ENCODE assay signal across 9 mouse cellular contexts in genomic region chr11:116435992-116436724, GRCm38 (mm10). TPM values are rescaled to one million over a fixed set of nuclear protein-coding genes. Genes with fewer than 3 reads are reported as not detected.
DNase-seq lines count a peak whose midpoint lies in the region; ATAC-seq and TF ChIP-seq lines count a peak whose summit lies in the region.
"Had no signal": no experiment of that assay in that cellular context is flagged by ENCODE, and none has a peak within 500 bp of the region (broad histone marks: within the 10 kb centered on the region; RNA-seq: fewer than 3 reads in every experiment).

No protein-coding gene starts in this region.

- peaks cover 16% of the 10 kb centered on the region for H3K4me1 ChIP-seq in embryonic facial prominence, embryonic 14.5 days (ENCODE audit: control insufficient read depth, insufficient read depth, low read length)
- H3K4me1 ChIP-seq in limb, embryonic 10.5 days = peaks cover 43% of the 10 kb centered on the region
- peaks cover 37% of the 10 kb centered on the region for H3K4me1 ChIP-seq in neural tube, embryonic 13.5 days (replicated peaks)

- H3K9me3 ChIP-seq in embryonic facial prominence, embryonic 14.5 days (ENCODE audit: control insufficient read depth, low read length) = no peaks in the 10 kb centered on the region
- no peaks in the 10 kb centered on the region for H3K9me3 ChIP-seq in limb, embryonic 10.5 days (replicated peaks)
- H3K9me3 ChIP-seq in neural tube, embryonic 13.5 days = no peaks in the 10 kb centered on the region

- DNase-seq in layer of hippocampus, adult 2 months (ENCODE audit: low spot score in 2 of 2) = no peak
- DNase-seq in layer of hippocampus, postnatal 10 days (ENCODE audit: low spot score in 2 of 2) = no peak
- DNase-seq in embryonic facial prominence, embryonic 14.5 days (ENCODE audit: low spot score) = no peak
- DNase-seq in limb, embryonic 10.5 days (ENCODE audit: low spot score) = no peak
- no peak for DNase-seq in gastrocnemius, postnatal 36 days
- DNase-seq in adrenal gland, postnatal 36 days = no peak
- no peak for DNase-seq in T-cell, adult 2 months (ENCODE audit: low spot score)

- intact Hi-C loops in gastrocnemius, postnatal 36 days (cut with DNase I) = no loop called here

- WGBS in embryonic facial prominence, embryonic 14.5 days = 50% methylated on average over 5 of the region's 5 CpGs
- WGBS in limb, embryonic 10.5 days = 81% methylated on average over 5 of the region's 5 CpGs
- WGBS in neural tube, embryonic 13.5 days = 55% methylated on average over 5 of the region's 5 CpGs

- peaks cover 33% of the 10 kb centered on the region for H3K36me3 ChIP-seq in embryonic facial prominence, embryonic 14.5 days (ENCODE audit: control insufficient read depth, insufficient read depth, low read length)
- H3K36me3 ChIP-seq in limb, embryonic 10.5 days = peaks cover 54% of the 10 kb centered on the region
- H3K36me3 ChIP-seq in neural tube, embryonic 13.5 days = peaks cover 24% of the 10 kb centered on the region

- peak overlapping the region; percentile 79 for H3K9ac ChIP-seq in embryonic facial prominence, embryonic 14.5 days (ENCODE audit: low read depth, low read length)
- H3K9ac ChIP-seq in neural tube, embryonic 13.5 days = peak overlapping the region; percentile 97

- H3K4me2 ChIP-seq in embryonic facial prominence, embryonic 14.5 days (ENCODE audit: low read depth, low read length) = peak overlapping the region; percentile 59
- peak overlapping the region; percentile 77 for H3K4me2 ChIP-seq in neural tube, embryonic 13.5 days

- ATAC-seq in embryonic facial prominence, embryonic 14.5 days (ENCODE audit: low read depth) = no peak
- no peak for ATAC-seq in neural tube, embryonic 13.5 days (ENCODE audit: low read depth)

- no peak for TF ChIP-seq CTCF in layer of hippocampus, adult 2 months (conservative IDR thresholded peaks at IDR 0.05)

- H3K27ac ChIP-seq in layer of hippocampus, adult 2 months = peak overlapping the region; percentile 57; the same call in 1 of the 2 replicates
- H3K27ac ChIP-seq in embryonic facial prominence, embryonic 14.5 days (replicated peaks; ENCODE audit: low read depth, low read length) = no peak overlapping the region
- H3K27ac ChIP-seq in limb, embryonic 10.5 days = peak overlapping the region; percentile 57; the same call in 1 of the 2 replicates
- no peak overlapping the region for H3K27ac ChIP-seq in neural tube, embryonic 13.5 days (replicated peaks)

- H3K27me3 ChIP-seq in embryonic facial prominence, embryonic 14.5 days (replicated peaks; ENCODE audit: control insufficient read depth, insufficient read depth, low read length) = no peaks in the 10 kb centered on the region
- no peaks in the 10 kb centered on the region for H3K27me3 ChIP-seq in limb, embryonic 10.5 days (ENCODE audit: low read depth, poor library complexity, severe bottlenecking)
- no peaks in the 10 kb centered on the region for H3K27me3 ChIP-seq in neural tube, embryonic 13.5 days

- peak overlapping the region; percentile 33; the same call in 1 of the 2 replicates for H3K4me3 ChIP-seq in layer of hippocampus, adult 2 months
- 0 out of 2 replicates have a peak overlapping the region, but pooled peaks have one; percentile 68 for H3K4me3 ChIP-seq in embryonic facial prominence, embryonic 14.5 days (ENCODE audit: low read depth, low read length)
- H3K4me3 ChIP-seq in limb, embryonic 10.5 days = peak overlapping the region; percentile 99
- H3K4me3 ChIP-seq in neural tube, embryonic 13.5 days = peak overlapping the region; percentile 94

RNA-seq across cellular contexts. Expression of gene Ubald2, which starts 2.3 kb away (rescaled TPM):
- 10 to 100 TPM; 32.5 to 41.9 TPM for total RNA-seq in layer of hippocampus, adult 2 months (2021)
- 10 to 100 TPM; 35.7 to 46.1 TPM for total RNA-seq in layer of hippocampus, postnatal 10 days (2021)
- polyA plus RNA-seq in embryonic facial prominence, embryonic 14.5 days (2014; fragmentation: Nextera tagmentation; extraction: Ambion mirVana) = 46.3 and 47.6 TPM in 2 replicates
- polyA plus RNA-seq in limb, embryonic 10.5 days (2016; fragmentation: Nextera tagmentation; extraction: Ambion mirVana) = 44.1 and 51.8 TPM in 2 replicates
- polyA plus RNA-seq in neural tube, embryonic 13.5 days (2015; fragmentation: Nextera tagmentation; extraction: Ambion mirVana) = 40.7 and 55.0 TPM in 2 replicates
- total RNA-seq in gastrocnemius, postnatal 36 days (2021) = 10 to 100 TPM; 41.8 to 56.5 TPM
- total RNA-seq in adrenal gland, postnatal 36 days (2021) = 10 to 100 TPM; 30.9 to 42.6 TPM

RNA-seq across cellular contexts. Expression of gene Rnf157, which starts 23.3 kb away (rescaled TPM):
- total RNA-seq in layer of hippocampus, adult 2 months (2021) = 100 to 1,000 TPM; 227 to 236 TPM
- total RNA-seq in layer of hippocampus, postnatal 10 days (2021) = 100 to 1,000 TPM; 184 to 186 TPM
- 17.7 and 18.2 TPM in 2 replicates for polyA plus RNA-seq in embryonic facial prominence, embryonic 14.5 days (2014; fragmentation: Nextera tagmentation; extraction: Ambion mirVana)
- 11.1 and 18.3 TPM in 2 replicates for polyA plus RNA-seq in limb, embryonic 10.5 days (2016; fragmentation: Nextera tagmentation; extraction: Ambion mirVana)
- 64.8 and 72.0 TPM in 2 replicates for polyA plus RNA-seq in neural tube, embryonic 13.5 days (2015; fragmentation: Nextera tagmentation; extraction: Ambion mirVana)
- 10 to 100 TPM; 23.0 to 24.5 TPM for total RNA-seq in gastrocnemius, postnatal 36 days (2021)
- 1 to 10 TPM; 8.1 TPM for total RNA-seq in adrenal gland, postnatal 36 days (2021)

RNA-seq across cellular contexts. Expression of gene Qrich2, which starts 29.9 kb away (rescaled TPM):
- under 1 TPM in 1 of 2 experiments, not detected in 1; 0.17 TPM for total RNA-seq in layer of hippocampus, adult 2 months (2021)
- under 1 TPM in 1 of 2 experiments, not detected in 1; 0.18 TPM for total RNA-seq in layer of hippocampus, postnatal 10 days (2021)
- 0.14 and 0.30 TPM in 2 replicates for polyA plus RNA-seq in embryonic facial prominence, embryonic 14.5 days (2014; fragmentation: Nextera tagmentation; extraction: Ambion mirVana)
- polyA plus RNA-seq in limb, embryonic 10.5 days (2016; fragmentation: Nextera tagmentation; extraction: Ambion mirVana) = 0.36 and 0.44 TPM in 2 replicates
- not detected in 2 replicates for polyA plus RNA-seq in neural tube, embryonic 13.5 days (2015; fragmentation: Nextera tagmentation; extraction: Ambion mirVana)
- total RNA-seq in gastrocnemius, postnatal 36 days (2021) = under 1 TPM in 1 of 2 experiments, not detected in 1; 0.05 TPM
- total RNA-seq in adrenal gland, postnatal 36 days (2021) = not detected
- total RNA-seq: megakaryocyte progenitor cell, adult 5-6 weeks had no signal

RNA-seq across cellular contexts. Expression of gene Prpsap1, which starts 57.8 kb away (rescaled TPM):
- 10 to 100 TPM; 84.2 to 98.5 TPM for total RNA-seq in layer of hippocampus, adult 2 months (2021)
- 10 to 100 TPM; 89.8 to 90.7 TPM for total RNA-seq in layer of hippocampus, postnatal 10 days (2021)
- 122 and 145 TPM in 2 replicates for polyA plus RNA-seq in embryonic facial prominence, embryonic 14.5 days (2014; fragmentation: Nextera tagmentation; extraction: Ambion mirVana)
- 203 and 209 TPM in 2 replicates for polyA plus RNA-seq in limb, embryonic 10.5 days (2016; fragmentation: Nextera tagmentation; extraction: Ambion mirVana)
- 177 and 178 TPM in 2 replicates for polyA plus RNA-seq in neural tube, embryonic 13.5 days (2015; fragmentation: Nextera tagmentation; extraction: Ambion mirVana)
- 10 to 100 TPM; 12.6 to 14.1 TPM for total RNA-seq in gastrocnemius, postnatal 36 days (2021)
- 10 to 100 TPM; 84.6 to 87.0 TPM for total RNA-seq in adrenal gland, postnatal 36 days (2021)

Comparison
In these comparisons a context has a peak if more than half of its experiments do, and no peak if none do; other contexts are left out.
1. H3K27ac ChIP-seq: peak in layer of hippocampus, adult 2 months (single experiment) and limb, embryonic 10.5 days (single experiment); none in embryonic facial prominence, embryonic 14.5 days (single experiment) and neural tube, embryonic 13.5 days (single experiment).
2. H3K4me3 ChIP-seq: peak in every context shown above with its lines; median percentile 99 in limb, embryonic 10.5 days; 94 in neural tube, embryonic 13.5 days; 68 in embryonic facial prominence, embryonic 14.5 days; 33 in layer of hippocampus, adult 2 months.
3. RNA of gene Rnf157, which starts 23.3 kb away (total RNA-seq): 227 to 236 TPM in layer of hippocampus, adult 2 months and 184 to 186 TPM in layer of hippocampus, postnatal 10 days; 23.0 to 24.5 TPM in gastrocnemius, postnatal 36 days and 8.1 TPM in adrenal gland, postnatal 36 days; every median in the first group is over 4 times any median in the second.